Mouse (Mus musculus) stomach, embryonic 14.5 days (tissue): ENCODE data around the gene Mcrip2. TPM values are rescaled to one million over a fixed set of nuclear protein-coding genes. Genes with fewer than 3 reads are reported as not detected.

Experiments used
- ATAC-seq: fragments of 200-750 bp; cut with Nextera tagmentation; 2 replicates; pipeline ENCODE4 v1.8.0; 2017; ENCODE audit warnings: low read depth, moderate TSS enrichment; ENCODE audit not compliant: insufficient number of reproducible peaks, insufficient read depth, low FRiP score
- H3K27ac ChIP-seq: fragments of 300-500 bp; sonication (generic); 2 replicates; pipeline ENCODE4 v1.5.1; 2014; ENCODE audit warnings: mild to moderate bottlenecking, low read length, moderate library complexity, mixed read lengths
- H3K27me3 ChIP-seq: fragments of 300-500 bp; sonication (generic); 2 replicates; pipeline ENCODE4 v1.6.1; 2014; ENCODE audit warnings: low read length, control low read depth, mixed read lengths; ENCODE audit not compliant: control insufficient read depth, insufficient read depth
- H3K36me3 ChIP-seq: fragments of 300-500 bp; sonication (generic); 2 replicates; pipeline ENCODE4 v1.6.1; 2014; ENCODE audit warnings: mild to moderate bottlenecking, control low read depth, low read length, moderate library complexity, mixed read lengths; ENCODE audit not compliant: control insufficient read depth, insufficient read depth
- H3K4me1 ChIP-seq: fragments of 300-500 bp; sonication (generic); 2 replicates; pipeline ENCODE4 v1.6.1; 2014; ENCODE audit warnings: low read length, control low read depth, mixed read lengths; ENCODE audit not compliant: control insufficient read depth, insufficient read depth
- H3K4me2 ChIP-seq: fragments of 300-500 bp; sonication (generic); replicated peaks from 2 replicates; pipeline ENCODE4 v1.6.1; 2014; ENCODE audit warnings: low read depth, low read length, control low read depth
- H3K4me3 ChIP-seq: fragments of 300-500 bp; sonication (generic); 2 replicates; pipeline ENCODE4 v1.5.1; 2014; ENCODE audit warnings: low read depth, low read length, control low read depth
- H3K9ac ChIP-seq: fragments of 300-500 bp; sonication (generic); replicated peaks from 2 replicates; pipeline ENCODE4 v1.6.1; 2014; ENCODE audit warnings: low read depth, mild to moderate bottlenecking, control low read depth, low read length, moderate library complexity, mixed read lengths
- H3K9me3 ChIP-seq: fragments of 300-500 bp; sonication (generic); 2 replicates; pipeline ENCODE4 v1.6.1; 2016; ENCODE audit warnings: low read depth, low read length, control low read depth; ENCODE audit not compliant: control insufficient read depth
- WGBS: fragments of 180-500 bp; shearing (Covaris S2); extraction: QIAGEN DNeasy Blood & Tissue Kit; methylation state at CpG from one replicate; pipeline ENCODE4 v1.1.7; 2014; 5-methylcytosine and 5-hydroxymethylcytosine counted together
- polyA plus RNA-seq: library from polyadenylated mRNA; unstranded; fragments of >200 nt; fragmentation: Nextera tagmentation; extraction: Ambion mirVana; gene quantifications from 2 replicates; pipeline ENCODE4 v1.2.1, GENCODE M21; 2014

Mcrip2 gene
- polyA plus RNA-seq, 1 experiment from 2014 or later = 23.3 TPM

- Histone ChIP-seq H3K9me3 (no peaks in the 10 kb centered on the region), H3K9ac (no peak overlapping the region), H3K4me1 (no peaks in the 10 kb centered on the region), H3K27ac (no peak overlapping the region), H3K4me3 (no peak overlapping the region), H3K27me3 (no peaks in the 10 kb centered on the region), H3K36me3 (peaks cover 8% of the 10 kb centered on the region; the same call in 1 of the 2 replicates), H3K4me2 (no peak overlapping the region)
- ATAC-seq = no peak
- 81% methylated on average over 3 of the region's 3 CpGs for WGBS
Observed at GRCm38 (mm10) chr17:25903061-25903460, 34.5 kb upstream of the Mcrip2 start.

DNA sequence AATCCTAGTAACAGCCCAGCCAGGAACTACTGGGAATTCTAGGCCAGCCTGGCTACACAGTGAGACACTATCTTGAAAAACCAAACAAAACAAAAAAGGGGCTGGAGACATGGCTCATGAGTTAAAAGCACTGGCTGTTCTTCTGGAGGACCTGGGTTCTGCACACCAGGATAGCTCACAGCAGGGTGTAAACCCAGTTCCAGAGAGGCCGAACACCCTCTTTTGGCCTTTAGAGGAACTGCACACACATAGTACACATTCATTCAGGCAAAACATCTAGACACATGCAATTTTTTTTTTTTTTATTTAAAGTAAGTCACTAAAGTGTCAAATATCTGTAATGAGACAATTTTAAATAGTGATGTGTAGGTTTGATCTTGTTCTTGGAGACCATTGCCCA lies 31.6 kb upstream of the Mcrip2 start:
- H3K27me3 ChIP-seq = no peaks in the 10 kb centered on the region
- H3K4me3 ChIP-seq = no peak overlapping the region
- H3K9me3 ChIP-seq = no peaks in the 10 kb centered on the region
- H3K4me2 ChIP-seq = no peak overlapping the region
- 0 out of 2 replicates have a peak, but pooled peaks cover 5% of the 10 kb centered on the region for H3K36me3 ChIP-seq
- H3K9ac ChIP-seq = no peak overlapping the region
- H3K27ac ChIP-seq = no peak overlapping the region
- no peaks in the 10 kb centered on the region for H3K4me1 ChIP-seq
- no peak for ATAC-seq
- 85% methylated on average over 1 of the region's 1 CpGs for WGBS

- H3K9ac ChIP-seq = no peak overlapping the region
- H3K27ac ChIP-seq = no peak overlapping the region
- no peaks in the 10 kb centered on the region for H3K4me1 ChIP-seq
- no peak overlapping the region for H3K4me2 ChIP-seq
- WGBS = 69% methylated on average over 12 of the region's 12 CpGs
- no peak overlapping the region for H3K4me3 ChIP-seq
- no peaks in the 10 kb centered on the region for H3K27me3 ChIP-seq
- 0 out of 2 replicates have a peak, but pooled peaks cover 5% of the 10 kb centered on the region for H3K36me3 ChIP-seq
- no peaks in the 10 kb centered on the region for H3K9me3 ChIP-seq
- no peak for ATAC-seq
Observed at GRCm38 (mm10) chr17:25895891-25896290, 27.3 kb upstream of the Mcrip2 start.

DNA sequence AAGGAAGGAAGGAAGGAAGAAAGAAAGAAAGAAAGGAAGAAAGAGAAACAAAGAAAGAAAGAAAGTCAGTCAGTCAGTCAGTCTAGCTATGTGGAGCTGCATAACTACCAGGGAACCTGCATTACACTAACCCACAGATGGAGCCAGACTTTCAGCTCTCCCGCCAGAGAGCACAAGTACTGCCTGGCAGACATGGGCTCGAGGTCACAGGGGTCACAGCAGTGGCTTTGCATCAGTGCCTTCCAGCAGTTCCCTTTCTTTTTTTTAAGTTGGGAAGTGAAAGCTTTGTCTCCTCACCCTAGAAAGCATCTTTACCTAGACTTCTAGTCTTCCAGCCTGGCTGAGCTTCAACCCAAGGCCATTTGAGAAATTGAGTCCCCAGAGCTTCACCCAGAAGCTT lies 26.9 kb upstream of the Mcrip2 start:
- Histone ChIP-seq H3K36me3 (0 out of 2 replicates have a peak, but pooled peaks cover under 1% of the 10 kb centered on the region), H3K4me3 (no peak overlapping the region), H3K9me3 (no peaks in the 10 kb centered on the region), H3K27ac (no peak overlapping the region), H3K9ac (no peak overlapping the region), H3K4me2 (no peak overlapping the region), H3K4me1 (no peaks in the 10 kb centered on the region), H3K27me3 (no peaks in the 10 kb centered on the region)
- ATAC-seq = no peak
- WGBS = 53% methylated on average over 2 of the region's 2 CpGs

DNA sequence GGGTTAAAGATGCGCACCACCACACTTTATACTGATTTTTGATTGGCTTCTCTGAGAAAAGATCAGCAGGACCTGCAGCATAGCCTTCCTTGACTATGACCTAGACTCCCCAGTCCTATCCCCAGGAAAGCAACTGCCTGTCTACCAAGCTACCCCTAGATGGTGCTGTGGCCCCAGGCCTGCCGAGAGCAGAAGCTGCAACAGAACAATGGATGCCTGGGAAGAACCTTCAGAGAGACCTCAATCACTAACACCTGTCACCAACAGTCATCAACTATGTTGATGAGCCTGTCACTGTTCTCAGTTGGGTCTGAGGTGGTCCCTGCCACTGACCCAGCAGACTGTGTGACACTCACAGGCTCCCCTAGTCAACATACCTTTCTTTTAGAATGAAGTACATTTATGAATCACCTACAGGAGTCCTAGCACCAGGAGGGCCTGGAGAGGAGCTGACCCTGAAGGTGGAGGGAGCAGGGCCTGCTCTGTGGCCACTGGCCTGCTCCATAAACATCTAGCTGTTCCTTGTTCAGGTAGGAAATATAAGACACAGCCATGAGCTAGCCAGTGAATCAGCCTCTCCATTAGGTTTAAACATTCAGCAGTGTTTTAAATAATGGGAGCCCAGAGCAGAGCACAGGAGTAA lies 25.5 kb upstream of the Mcrip2 start:
- no peak overlapping the region for H3K9ac ChIP-seq
- no peaks in the 10 kb centered on the region for H3K27me3 ChIP-seq
- WGBS = 39% methylated on average over 2 of the region's 2 CpGs
- H3K36me3 ChIP-seq = peaks cover 5% of the 10 kb centered on the region
- no peak for ATAC-seq
- no peaks in the 10 kb centered on the region for H3K4me1 ChIP-seq
- H3K27ac ChIP-seq = no peak overlapping the region
- H3K4me3 ChIP-seq = no peak overlapping the region
- H3K9me3 ChIP-seq = no peaks in the 10 kb centered on the region
- H3K4me2 ChIP-seq = no peak overlapping the region

DNA sequence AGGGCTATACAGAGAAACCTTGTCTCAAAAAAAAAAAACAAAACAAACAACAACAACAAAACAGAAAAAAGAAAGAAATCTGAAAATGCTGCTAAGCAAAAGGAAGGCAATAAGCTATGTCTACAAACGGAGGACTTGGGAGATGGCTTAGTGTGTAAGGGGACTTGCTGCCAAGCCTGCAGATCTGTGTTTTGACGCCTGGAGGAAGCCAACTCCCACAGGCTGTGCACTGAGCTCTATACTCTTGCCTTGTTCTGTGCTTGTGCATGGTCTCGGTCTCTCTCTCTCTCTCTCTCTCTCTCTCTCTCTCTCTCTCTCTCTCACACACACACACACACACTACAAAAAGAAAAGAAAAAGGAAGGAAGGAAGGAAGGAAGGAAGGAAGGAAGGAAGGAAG lies 20.3 kb upstream of the Mcrip2 start:
- Histone ChIP-seq H3K9ac (no peak overlapping the region), H3K9me3 (no peaks in the 10 kb centered on the region), H3K27me3 (no peaks in the 10 kb centered on the region), H3K4me1 (no peaks in the 10 kb centered on the region), H3K36me3 (peaks cover 14% of the 10 kb centered on the region), H3K27ac (no peak overlapping the region), H3K4me2 (no peak overlapping the region), H3K4me3 (no peak overlapping the region)
- 85% methylated on average over 3 of the region's 3 CpGs for WGBS
- ATAC-seq = no peak

DNA sequence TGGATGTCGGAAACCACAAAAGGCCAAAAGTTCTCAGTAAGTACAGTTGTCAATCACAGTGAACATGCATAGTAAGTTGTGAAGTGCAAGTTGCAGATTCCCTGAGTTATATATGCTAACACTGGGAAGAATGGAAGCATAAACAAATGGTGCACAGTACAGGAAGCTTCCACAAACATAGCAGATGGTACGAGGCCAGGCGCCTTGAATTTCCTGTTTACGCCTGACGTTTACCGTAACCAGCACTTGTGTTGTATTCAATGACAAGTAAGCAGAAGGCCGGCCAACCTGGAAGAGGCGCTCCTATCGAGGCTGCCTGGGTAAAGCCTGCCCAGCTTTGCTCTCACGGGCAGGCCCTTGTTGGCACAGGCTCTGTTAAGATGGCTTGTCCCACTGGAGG lies 18.9 kb upstream of the Mcrip2 start:
- Histone ChIP-seq H3K9me3 (no peaks in the 10 kb centered on the region), H3K27me3 (no peaks in the 10 kb centered on the region), H3K4me3 (no peak overlapping the region), H3K27ac (no peak overlapping the region), H3K36me3 (peaks cover 25% of the 10 kb centered on the region), H3K9ac (no peak overlapping the region), H3K4me1 (no peaks in the 10 kb centered on the region), H3K4me2 (no peak overlapping the region)
- WGBS = 85% methylated on average over 10 of the region's 10 CpGs
- ATAC-seq = no peak

- Histone ChIP-seq H3K9me3 (no peaks in the 10 kb centered on the region), H3K9ac (no peak overlapping the region), H3K4me2 (no peak overlapping the region), H3K27me3 (no peaks in the 10 kb centered on the region), H3K4me1 (no peaks in the 10 kb centered on the region), H3K36me3 (peaks cover 26% of the 10 kb centered on the region), H3K4me3 (no peak overlapping the region), H3K27ac (no peak overlapping the region)
- ATAC-seq = no peak
Observed at GRCm38 (mm10) chr17:25886806-25887205, 18.2 kb upstream of the Mcrip2 start.

DNA sequence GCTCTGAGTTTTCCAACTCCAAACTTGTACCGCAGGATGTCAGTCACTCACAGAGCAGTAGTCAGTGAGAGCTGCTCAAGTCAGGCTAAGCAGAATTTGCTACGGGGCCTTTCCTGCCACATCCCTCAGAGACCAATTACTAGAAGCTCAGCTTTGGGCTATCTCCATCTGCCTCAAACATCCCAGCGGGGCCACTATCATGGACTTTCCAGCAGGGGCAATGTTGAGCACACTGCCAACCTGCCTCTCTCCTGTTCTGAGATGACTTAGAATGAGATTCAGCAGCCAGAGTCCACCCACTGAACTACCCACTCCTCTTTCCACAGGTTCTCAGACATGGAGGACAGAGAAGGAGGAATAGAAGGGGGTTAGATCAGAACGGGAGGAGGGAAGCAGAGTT lies 17.1 kb upstream of the Mcrip2 start:
- Histone ChIP-seq H3K9ac (no peak overlapping the region), H3K36me3 (peaks cover 32% of the 10 kb centered on the region), H3K27me3 (no peaks in the 10 kb centered on the region), H3K27ac (no peak overlapping the region), H3K4me1 (no peaks in the 10 kb centered on the region), H3K9me3 (no peaks in the 10 kb centered on the region), H3K4me3 (no peak overlapping the region), H3K4me2 (no peak overlapping the region)
- WGBS = 62% methylated on average over 4 of the region's 4 CpGs
- no peak for ATAC-seq
